Mouse (Mus musculus) gastrocnemius, postnatal 10 days (tissue): ENCODE data around the gene Kif17. TPM values are rescaled to one million over a fixed set of nuclear protein-coding genes. Genes with fewer than 3 reads are reported as not detected.

Source experiments
- DNase-seq: peaks from one replicate; pipeline ENCODE4 v3.0.0; 2021; ENCODE audit warnings: mixed read lengths
- long read RNA-seq, 2 experiments: library from polyadenylated mRNA; stranded (forward); transcript quantifications; one replicate each; pipeline ENCODE4 v2.0.0; 2021
- total RNA-seq, 2 experiments: library from RNA; stranded (reverse); gene quantifications; 2 replicates each; pipeline ENCODE4 v1.2.3; 2021

Gene Kif17
- total RNA-seq, result under 1 TPM in 1 of 2 experiments, not detected in 1; 0.14 TPM
- long read RNA-seq, experiment 1, partial matches to known transcripts, result 0 of 2 reads
- long read RNA-seq, experiment 1, other reads (novel, unspliced or antisense), result 2 of 2 reads
- long read RNA-seq, experiment 2, result 0 reads

DNA sequence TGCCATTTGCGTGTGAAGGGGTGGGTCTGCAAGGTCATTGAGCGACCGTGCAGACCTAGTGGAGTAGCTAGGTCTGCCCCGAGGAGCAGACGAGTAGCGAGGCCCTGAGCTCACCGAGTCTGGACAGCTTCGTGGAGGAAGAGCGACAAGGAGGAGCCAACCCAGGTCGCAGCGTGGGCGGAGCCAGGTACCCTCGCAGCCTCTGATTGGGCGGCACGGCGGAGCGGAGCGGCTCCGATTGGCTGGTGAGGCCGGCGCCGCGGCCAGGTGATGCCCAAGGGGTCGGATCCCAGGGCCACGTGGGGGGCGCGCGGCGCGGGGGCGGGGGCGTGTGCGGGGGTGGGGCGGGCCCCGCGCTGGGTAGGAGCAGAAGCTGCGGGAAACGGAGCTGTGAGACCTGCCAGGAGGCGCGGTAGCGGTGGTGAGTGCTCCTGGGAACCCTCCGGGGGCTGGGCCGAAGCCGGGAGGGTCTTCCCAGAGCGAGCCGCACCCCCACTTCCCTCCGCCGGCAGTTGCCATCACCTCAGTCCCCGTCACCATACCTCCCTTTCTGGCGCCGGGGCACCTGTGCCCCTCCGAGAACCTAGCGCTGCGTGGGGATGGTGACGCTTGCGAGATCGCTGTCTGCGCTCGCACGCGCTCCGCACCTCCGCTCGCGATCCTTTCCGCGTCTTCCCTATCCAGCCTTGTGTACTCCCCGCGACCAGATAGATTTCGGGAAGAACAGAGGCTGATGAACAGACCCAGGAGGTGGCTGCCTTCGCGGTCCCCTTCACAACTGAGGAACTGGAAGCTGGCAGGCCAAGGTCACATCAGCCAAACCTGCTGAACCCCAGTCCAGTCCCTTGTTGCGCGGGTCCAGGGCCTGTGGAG lies at the start of gene Kif17, which contains the start of gene Sh2d5:
Gene Kif17 (plus strand): TSS at position 348 of the 873 bp plus-strand sequence.
Gene Sh2d5 (plus strand): TSS at position 316 of the 873 bp plus-strand sequence.
- peak; percentile 42 for DNase-seq

DNA sequence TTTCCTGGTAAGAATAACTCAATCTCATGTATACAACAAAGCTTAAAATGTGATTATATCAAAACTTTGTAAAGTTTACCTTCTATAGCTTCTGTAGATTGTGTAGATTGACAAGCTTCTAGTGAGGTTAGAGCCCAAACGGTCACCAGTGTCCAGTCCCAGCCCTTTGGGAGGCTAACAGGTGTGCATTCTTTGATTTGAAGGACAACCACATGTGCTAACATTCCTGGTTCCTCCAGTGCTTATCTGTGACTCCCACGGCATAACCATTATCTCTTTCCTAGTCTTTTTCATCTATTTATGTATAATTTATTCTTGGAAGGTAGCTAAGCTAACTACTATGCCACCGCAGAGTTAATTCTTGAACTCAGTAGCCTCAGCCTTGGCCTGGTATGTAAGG lies 49.5 kb upstream of the Kif17 start:
- no peak for DNase-seq

DNA sequence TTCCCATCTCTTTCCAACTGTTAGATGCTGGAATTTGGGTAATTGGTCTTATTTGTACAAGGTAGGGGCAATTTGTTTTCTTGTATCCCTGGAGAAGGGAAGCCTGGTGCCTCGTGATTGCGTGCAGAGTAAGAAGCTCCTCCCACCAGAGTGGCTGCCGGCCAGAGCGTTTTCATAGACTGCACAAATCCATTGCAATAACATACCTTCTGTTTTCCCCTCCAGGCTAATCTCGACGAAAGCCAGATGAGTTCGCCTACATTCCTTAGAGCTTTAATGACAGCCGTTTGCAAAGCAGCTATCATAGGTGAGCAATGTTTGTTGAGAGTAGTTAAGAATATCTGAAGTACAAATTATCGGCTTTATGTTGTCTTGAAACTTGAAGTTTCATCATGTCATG lies 48.5 kb upstream of the Kif17 start:
- no peak for DNase-seq

DNA sequence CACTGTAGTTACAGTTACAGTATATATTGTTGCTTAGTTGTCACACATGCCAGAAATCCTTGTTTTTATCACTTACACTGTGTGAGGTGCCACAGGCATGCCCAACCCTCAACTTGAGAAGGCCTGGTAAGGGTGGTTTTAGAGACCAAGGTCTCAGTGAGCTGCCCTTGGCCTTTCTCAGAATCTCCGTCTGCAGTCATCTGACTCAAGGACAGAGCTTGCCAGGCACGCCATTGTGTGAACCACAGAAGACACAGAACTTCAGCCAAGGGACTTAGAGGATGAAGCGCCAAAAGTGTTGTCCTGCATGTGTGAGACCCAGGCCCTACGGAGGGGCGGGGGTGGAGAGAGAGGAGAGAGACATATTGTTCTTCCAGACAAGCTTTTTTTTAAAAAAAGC lies 40.1 kb upstream of the Kif17 start:
- no peak for DNase-seq

DNA sequence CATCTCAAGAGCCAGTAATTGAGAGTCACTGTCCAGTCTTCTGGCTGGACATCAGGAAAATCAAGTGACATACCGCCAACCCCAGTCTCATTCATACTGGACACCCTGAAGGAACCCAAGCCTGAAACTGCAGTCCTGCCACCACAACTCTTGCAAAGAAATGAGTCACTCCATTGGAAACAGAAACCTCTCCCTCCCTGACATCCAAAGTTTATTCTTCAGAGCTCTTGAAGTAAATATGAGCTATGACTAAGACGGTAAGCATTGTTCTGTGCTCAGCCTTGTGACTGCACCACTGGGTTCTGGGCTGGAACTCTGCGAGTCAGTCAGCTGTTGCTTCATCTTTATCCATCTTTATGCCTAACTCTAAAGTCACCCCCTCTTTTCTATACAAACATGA lies 36.4 kb upstream of the Kif17 start:
- no peak for DNase-seq

DNA sequence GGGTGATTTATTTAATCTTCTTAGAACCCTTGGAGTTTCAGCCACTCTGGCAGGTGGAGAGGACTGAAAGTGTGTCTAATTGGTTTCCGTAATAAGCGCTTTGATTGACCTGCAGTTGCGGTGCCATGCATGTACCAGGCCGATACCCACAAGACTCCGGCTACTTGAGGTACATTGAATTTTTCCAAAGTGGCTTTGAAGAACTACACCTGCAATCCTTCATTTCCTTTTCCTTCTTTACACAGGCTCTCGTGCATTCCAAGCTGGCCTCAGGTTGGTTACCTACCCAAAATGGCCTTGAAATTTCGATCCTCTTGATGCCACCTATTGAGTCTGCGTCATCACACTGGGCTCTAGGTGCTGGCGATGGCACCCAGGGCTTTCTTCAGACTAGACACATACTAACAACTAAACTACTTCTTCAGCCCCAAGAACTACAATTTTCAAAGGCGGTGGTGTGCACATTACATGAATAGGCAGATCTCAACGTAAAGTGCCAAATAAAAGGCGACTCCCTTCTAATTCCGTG lies 34.5 kb upstream of the Kif17 start:
- no peak for DNase-seq

DNA sequence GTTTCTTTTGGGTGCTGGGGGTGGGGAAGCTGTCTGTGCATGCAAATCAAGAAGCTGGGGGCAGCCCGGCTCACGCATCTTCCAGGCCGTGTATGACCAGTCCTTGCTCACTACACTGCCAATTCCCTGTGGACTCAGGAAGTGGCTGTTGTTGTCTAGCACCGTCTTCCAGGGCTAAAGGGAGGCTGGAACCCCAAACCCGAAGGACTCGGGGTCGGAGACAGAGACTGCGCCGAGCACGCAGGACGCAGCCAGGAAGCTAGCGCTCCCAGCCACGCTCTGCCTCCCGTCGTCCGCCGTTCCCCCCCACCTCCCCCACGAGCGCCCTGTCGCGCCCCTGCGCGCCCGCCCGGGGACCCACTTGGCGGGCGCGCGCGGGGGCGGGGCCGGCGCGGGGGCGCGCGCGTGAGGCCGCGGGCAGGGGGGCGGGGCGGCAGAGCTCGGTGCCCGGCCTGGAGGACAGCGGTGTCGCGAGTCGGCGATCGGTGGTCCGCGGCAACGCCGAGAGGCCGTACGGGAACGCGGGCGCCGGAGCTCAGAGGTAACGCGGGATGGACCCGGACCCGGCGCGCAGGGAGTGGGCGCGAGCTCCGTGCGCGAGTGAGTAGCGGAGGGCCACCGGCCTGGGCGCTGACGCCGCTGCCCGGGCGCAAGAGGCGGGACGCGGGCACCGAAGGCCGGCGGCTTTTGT lies 33.9 kb upstream of the Kif17 start, which contains the start of gene Hp1bp3:
Gene Hp1bp3 (plus strand): TSS at position 97 of the 691 bp plus-strand sequence.
- peak; percentile 82 for DNase-seq

DNA sequence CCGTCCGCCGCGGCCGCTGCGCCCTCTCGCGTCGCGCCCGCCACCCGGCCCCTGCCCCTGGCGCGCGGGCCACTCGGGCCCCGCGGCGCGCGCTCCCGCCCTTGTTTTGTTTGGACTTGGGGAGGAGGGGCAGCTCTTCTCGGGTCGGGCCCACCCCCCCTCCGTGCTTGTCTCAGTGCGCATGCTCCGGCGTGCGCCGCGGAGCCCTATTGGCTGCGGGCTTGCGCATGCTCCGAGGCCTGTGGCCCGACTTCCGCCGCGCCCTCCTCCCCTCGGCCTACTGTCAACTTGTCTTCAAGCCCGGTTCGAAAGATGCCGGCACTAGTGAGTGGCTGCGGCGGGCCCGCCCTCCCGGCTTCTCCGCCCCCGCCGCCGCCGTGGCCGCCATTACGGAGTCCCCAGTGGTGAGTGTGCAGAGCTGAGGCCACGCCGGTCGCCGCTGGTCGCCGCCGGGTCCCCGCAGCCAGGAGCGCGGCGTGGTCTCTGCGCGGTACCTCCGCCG lies 33.3 kb upstream of the Kif17 start:
- DNase-seq, result peak; percentile 98

DNA sequence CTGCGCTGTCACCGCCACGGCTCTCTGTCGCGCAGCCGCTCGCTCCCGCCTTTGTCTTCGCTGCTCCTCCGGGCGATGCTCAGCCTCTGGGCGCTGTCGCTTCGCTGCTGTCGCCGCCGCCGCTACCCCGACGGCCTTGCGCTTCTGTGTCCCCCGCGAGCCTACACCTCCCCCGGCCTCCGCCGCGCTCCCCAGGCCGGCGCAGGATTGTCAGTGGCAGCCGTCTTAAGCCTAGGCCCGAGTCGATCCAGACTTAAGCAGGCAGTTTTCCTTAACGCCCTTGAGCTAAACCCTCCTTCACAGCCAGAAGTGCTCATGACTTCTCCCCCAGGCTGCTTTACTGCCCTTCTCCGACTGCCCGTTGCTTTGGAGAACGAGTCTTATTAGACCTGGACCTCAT lies 32.8 kb upstream of the Kif17 start:
- DNase-seq, result peak; percentile 47

DNA sequence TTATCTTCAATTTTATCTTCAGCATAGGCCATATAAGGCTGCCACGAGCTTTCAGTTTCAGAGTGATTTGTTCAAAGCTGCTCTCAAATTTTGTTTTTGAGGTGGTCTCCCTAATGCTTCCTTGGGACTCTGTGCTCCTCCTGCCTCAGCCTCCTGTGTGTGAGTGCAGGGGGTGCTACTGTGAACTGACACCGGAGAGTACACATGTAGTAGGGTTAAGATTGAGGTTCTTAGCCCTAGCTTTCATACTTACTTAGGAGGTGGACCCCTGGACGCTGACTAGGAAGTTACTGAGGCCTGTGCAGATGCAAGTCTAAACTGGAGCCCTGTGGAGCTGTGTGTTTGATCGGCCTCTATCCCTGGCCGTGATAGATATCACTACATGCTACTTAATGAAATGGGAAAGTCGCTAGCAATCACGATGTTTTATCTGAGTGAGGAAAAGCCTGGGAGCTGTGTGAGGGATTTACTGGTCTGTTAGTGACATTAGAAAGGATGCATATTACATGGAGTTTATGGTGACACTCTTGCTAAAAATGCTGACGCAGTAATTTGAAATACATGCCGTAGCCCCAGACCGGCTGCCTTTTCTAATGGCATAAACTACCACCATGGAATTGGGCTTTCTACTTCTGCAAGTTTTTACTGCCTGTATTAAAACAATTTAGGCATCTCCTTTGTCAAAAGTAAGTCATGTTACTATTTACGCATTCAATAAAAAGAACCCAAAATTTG lies 32.1 kb upstream of the Kif17 start:
- no peak for DNase-seq

DNA sequence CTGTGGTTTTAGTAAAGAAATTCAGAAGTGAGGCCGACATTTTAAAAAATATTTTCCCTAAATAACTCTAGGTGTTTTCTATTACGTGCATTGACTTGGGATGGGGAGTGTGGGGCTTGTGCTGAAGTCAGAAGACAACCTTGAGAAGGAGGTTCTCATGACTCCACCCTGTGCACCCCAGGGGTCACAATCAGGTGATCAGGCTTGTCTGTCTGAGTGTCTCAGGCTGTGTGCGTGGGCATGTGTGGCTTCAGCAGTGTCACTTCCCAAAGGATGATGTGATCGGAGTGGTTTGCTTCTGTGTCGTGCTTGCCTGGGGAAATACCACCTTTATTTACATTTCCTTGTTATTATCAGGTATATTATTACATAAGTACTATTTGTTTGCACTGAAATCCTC lies 30.9 kb upstream of the Kif17 start:
- no peak for DNase-seq

DNA sequence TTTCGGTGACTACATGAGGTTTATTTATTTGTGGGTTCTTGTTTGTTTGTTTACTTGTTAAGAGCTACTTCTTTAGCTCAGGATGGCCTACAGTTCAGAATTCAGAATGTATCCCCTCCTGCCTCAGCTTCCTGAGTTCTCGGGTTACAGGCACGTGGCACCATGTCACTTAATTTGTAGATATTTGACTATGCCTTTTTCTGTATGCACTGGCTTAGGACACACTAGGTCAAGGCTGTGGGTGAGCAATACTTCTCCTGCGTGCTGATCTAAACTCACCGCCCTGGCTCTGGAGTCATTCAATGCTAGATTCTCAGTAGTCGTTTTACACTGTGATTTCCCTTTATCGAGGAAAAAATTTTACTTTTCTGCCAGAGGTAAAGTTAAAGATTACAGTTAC lies 29.5 kb upstream of the Kif17 start:
- DNase-seq, result no peak

DNA sequence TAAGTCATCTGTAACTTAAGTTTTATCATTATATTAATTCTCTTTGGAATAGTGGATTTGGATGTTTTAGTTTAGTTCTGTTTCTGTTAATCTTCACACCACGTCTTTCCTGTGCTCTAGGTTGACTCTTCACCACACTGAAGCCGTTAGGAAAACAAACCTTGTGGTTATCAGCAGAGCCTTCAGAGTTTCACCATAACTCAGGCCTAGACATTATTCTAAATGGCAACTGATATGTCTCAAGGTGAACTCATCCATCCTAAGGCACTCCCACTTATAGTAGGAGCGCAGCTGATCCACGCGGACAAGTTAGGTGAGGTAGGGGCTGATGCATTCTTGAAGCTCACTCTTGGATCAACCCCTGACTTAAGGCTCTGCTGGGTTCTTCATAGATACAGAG lies 28.8 kb upstream of the Kif17 start:
- no peak for DNase-seq

DNA sequence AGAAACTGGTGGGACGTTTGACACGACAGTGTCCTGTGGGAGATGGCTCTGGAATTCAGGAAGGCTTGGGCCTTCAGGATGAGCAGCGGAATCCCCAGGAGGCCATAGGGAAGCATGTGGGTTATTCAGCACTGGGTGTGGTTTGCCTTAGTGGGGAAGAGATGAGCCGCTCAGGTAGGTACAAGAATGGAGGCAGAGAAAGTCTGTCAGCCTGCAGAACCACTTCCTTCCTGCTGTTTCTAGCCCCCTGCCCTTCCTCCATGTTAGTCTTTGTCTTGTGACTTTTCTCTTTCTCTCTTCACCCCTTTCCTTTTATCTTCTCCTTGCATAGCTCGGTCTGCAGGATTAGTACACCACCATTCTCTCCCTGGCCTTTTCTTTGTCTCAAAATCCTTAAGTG lies 27.8 kb upstream of the Kif17 start:
- no peak for DNase-seq

DNA sequence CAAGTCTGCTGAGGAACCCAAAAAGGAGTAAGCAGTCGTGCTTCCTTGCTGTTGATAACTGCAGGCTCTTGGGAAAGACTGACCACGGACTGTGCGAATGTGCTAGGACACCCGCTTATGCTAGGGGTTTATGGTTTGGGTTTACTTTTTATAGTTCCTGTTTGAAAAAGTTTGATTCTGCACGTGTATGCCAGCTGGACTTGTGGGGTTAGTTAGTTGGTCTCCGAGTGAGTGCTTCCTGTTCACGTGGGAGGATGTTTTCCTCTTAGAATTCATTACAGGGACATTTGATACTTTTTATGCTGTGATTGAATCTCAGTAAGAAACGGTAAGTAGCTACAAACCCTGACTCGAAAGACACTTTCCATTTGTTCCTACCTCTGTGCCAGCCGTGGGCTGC lies 26.6 kb upstream of the Kif17 start:
- DNase-seq, result no peak

DNA sequence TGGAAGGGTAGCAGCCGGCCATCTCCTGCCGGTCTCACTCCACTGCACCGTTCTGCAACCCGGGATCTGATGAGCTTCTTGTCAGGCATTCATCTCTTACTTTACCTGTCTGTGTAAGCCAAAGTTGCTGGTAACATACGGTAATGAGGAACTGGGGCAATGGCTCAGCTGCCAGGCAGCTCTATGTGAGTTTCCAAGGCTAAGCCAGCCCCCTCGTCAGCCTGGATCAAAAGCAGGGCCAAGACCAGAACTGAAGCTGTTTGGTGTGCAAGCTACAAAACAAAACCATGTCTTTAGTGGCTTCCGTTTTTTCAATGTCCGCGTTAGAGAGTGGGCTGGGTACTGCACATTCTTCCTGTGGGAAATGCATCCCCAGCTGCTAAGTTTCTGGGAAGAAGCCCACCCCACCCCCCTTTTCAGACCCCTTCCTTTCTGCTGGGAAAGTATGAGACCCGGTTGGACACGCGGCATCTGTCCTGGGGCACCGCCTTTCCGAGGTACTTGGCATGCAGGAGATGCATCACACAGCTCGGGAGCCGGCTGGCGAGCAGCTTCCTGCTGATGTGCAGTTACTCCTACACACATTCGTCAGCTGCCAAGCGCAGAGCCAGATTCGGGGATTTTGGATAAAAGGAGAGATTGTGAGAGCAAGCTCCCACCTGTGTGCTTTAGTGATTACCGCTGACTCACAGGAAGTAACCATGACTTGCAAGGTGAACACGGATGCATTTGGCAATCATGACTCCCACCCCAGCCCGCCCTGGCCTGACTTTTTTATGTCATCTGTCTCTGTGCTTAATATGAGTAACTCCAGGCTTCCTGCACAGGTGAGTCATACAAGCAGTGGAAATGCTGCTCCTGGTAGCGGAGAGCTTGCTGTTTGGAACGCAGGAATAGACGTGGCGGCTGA lies 3.2 kb upstream of the Kif17 start:
- DNase-seq, result no peak

DNA sequence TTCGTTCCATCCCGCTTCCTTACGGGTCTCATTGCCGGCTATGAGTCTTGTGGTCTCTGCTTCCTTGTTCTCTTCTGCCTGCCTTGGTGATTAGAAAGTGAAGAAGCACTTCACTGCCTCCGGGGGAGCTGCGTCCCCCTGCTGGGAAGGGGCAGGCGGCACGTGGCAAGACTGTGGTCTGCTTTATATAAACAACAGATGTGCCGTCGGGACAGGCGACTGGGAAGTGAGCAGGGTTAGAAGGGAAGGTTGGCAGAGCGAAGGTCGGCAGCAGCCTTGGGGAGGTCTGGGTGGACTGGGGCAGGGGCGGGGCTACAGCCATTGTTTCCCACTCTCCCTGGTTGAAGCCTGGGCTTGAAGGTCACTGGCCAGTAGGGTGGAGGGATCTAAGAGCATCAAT lies 1.6 kb downstream of the Kif17 start:
- no peak for DNase-seq

DNA sequence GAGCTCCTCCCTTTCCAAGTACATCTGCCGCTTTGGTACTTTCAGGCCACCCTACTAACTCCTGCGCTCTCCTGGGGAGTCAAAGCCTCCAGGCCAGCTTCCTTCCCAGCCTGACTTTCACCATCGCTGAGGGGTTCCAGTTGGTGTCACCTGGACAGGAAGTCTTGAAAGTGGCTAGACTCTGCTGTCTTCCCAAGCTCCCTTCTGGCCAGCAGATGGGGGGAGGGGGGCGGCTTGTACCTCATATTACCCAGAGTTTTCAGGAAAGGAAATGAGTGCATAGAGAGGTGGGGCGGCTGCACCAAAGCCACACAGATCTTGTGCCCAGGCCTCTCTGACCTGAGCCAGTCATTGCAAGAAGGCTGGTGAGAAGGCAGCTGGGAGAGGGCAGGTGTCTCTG lies 2.0 kb downstream of the Kif17 start:
- no peak for DNase-seq

DNA sequence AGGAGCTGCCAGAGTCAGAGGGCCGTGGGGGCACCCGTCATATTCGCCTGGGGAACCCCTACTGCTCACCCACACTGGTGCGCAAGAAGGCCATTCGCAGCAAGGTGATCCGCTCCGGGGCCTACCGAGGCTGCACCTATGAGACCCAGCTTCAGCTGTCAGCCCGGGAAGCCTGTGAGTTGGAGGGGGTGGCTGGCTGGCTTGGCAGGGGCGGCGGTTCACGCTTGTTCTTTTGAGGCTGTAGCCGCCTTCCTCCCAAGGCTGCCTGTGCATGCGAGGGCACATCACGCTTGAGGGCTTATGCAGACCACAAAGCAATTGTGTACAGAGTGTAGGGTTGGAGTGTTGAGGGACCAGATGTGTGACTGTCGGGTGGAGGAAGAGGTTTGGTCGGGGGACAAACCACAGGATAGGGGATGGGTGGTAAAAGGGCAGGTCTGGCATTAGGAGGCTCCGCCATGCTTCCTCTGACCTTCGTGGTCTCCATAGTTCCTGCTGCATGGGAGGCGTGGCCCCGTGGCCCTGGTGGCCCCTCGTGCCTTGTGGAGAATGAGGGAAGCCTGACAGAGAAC lies 7.0 kb downstream of the Kif17 start:
- no peak for DNase-seq

DNA sequence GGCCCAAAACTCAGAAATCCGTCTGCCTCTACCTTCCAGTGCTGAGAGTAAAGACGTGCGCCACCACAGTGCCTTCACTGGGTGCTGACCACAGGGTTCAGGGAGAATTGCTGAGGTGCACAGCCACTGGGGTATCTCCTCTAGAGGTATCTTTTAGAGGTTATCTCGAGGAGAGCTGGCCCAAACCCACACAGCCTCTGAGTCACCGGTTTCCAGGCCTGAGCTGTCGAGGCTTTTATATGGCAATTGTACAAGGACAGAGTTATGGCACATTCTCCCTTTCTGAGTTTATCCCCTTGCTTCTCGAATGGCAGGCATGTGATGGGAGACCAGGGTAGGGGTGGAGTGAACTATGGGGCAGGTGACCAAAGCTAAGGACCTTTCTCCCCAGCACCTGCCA lies 8.4 kb downstream of the Kif17 start:
- no peak for DNase-seq

DNA sequence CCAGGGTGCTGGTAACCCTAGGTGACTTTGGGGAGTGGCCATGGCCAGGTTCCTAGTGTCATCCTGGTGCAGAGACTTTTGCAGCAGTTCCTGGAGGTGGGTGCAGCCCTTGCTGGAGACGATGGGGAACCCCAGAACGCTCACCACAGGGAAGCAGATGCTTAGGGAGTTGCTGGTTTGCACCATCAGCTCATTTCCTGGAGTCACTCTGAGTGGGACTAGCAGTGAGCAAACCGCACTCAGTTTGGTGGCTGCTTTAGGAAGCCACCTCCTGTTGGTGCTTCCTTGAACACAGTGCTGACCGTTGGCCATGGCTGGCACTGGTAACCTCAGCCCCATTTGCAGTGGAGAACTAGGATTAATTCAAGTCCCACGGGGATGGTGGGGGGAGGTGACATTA lies 9.2 kb downstream of the Kif17 start:
- no peak for DNase-seq
